Mouse (Mus musculus): ENCODE measurements around the gene Fam163a.

DNA sequence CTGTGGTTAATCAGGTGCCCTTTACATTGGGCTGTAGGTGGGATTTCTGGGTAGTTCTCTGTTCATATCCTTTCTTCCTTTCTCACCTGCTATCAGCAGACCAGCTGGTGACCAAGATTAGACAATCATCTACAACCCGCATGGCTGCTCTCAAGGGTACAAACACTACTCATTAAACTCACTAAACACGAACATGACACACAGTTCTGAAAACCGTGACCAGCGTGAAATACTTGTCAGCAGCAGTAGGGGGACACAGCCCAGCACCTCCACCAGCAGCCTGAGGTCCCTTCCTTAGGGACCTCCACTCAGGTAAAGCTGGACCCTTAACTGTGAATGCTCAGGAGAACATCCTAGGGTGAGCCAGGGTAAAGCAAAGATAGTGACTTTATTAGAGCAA, 11.4 kb upstream of the Fam163a start:
- TF ChIP-seq CTCF (IDR thresholded peaks at IDR 0.05; ENCODE audit: control insufficient read depth, insufficient read depth, insufficient replicate concordance, low read depth, low read length) (no peak), POLR2A (IDR thresholded peaks at IDR 0.05; ENCODE audit: control insufficient read depth, low read depth, low read length) (no peak)
